Mouse (Mus musculus) CD4-positive naive resting alpha-beta T cell, adult 57 days (primary cell): ENCODE results near the gene Taco1. TPM values are rescaled to one million over a fixed set of nuclear protein-coding genes. Genes with fewer than 3 reads are reported as not detected.

Experiments used
- total RNA-seq: library from RNA; stranded (reverse); gene quantifications from one replicate; pipeline ENCODE4 v1.2.4, GENCODE M21; 2023

The Taco1 gene
- total RNA-seq: 8.3 TPM

GRCm38 (mm10) chr11:106065923-106066571 lies at the start of gene Taco1:
Gene Taco1 (plus strand): TSS chr11:106066061.

GRCm38 (mm10) chr11:106036548-106037417 lies 29.1 kb upstream of the Taco1 start, which contains the start of gene Dcaf7:
Gene Dcaf7 (plus strand): TSS chr11:106036872.

GRCm38 (mm10) chr11:106083708-106084701 lies 18.1 kb downstream of the Taco1 start, which contains the start of gene Map3k3:
Gene Map3k3 (plus strand): TSS chr11:106084613.

Other genes with a start within 250 kb of the Taco1 start
- 0.33 TPM for gene Cyb561, start 112.7 kb upstream of the Taco1 start, total RNA-seq
- gene Ace, start 98.1 kb upstream of the Taco1 start, total RNA-seq: 0.80 TPM
- not detected for gene Ace3, start 71.4 kb upstream of the Taco1 start, total RNA-seq
- gene Kcnh6, start 57.9 kb upstream of the Taco1 start, total RNA-seq: 0.65 TPM
- gene Dcaf7, start 29.2 kb upstream of the Taco1 start, total RNA-seq: 64.9 TPM
- gene Map3k3, start 18.6 kb downstream of the Taco1 start, total RNA-seq: 174 TPM
- 12.1 TPM for gene Gm10840, start 94.8 kb downstream of the Taco1 start, total RNA-seq
- gene Limd2, start 94.8 kb downstream of the Taco1 start, total RNA-seq: 840 TPM
- 27.2 TPM for gene Strada, start 136.1 kb downstream of the Taco1 start, total RNA-seq
- gene Ccdc47, start 150.3 kb downstream of the Taco1 start, total RNA-seq: 38.1 TPM
- 80.4 TPM for gene Ddx42, start 150.9 kb downstream of the Taco1 start, total RNA-seq
- 69.6 TPM for gene Ftsj3, start 190.0 kb downstream of the Taco1 start, total RNA-seq
- 46.4 TPM for gene Psmc5, start 190.1 kb downstream of the Taco1 start, total RNA-seq
- gene Smarcd2, start 206.9 kb downstream of the Taco1 start, total RNA-seq: 108 TPM
- not detected for gene Tcam1, start 210.6 kb downstream of the Taco1 start, total RNA-seq
- gene Gh, start 235.8 kb downstream of the Taco1 start, total RNA-seq: 0.95 TPM
- 49.8 TPM for gene Cd79b, start 248.7 kb downstream of the Taco1 start, total RNA-seq